Mouse (Mus musculus): ENCODE results near the gene D630023F18Rik. TPM values are rescaled to one million over a fixed set of nuclear protein-coding genes. Genes with fewer than 3 reads are reported as not detected.

Gene D630023F18Rik
- polyA plus RNA-seq (2015; fragmentation: Nextera tagmentation; extraction: Ambion mirVana), result 1.5 and 2.9 TPM in 2 replicates

DNA sequence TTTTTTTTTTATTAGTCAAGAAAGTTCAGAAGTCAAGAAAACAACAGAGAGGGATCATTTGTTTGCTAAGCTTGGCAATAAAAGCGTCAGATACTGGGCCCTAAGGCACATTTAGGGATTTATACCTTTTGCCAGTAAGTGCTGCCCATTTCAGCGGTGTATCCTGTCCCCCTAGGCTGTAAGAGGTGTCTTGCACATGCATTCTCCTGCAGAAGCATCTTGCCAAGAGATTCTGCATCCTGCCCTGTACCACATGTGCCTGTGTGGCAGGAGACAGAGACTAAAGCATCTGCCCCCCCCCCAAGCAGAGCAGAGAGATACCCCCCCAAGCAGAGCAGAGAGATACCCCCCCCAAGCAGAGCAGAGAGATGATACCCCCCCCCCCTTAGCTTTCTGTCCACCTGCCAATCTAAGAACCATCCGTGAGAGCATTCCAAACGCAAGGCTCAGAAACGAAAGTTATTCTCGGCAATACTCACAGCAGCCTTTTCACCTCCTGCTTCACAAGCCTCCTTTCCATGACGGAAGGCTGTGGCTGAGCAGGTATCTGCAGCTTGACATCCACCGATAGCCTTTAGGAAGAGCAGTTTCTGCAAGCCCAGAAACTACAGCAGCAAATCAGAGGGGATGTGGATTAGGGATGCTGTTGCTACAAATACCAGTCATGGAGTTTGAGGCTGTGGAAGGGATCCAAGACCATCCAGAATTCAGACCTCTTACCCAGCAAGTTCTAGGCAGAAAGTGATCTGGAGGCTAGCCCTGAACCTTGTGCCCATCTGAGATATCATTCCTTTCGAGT lies at the start of gene D630023F18Rik:
D630023F18Rik (minus strand) TSS at position 641 of the 799 bp plus-strand sequence.
- Histone ChIP-seq H3K4me1 (replicated peaks; ENCODE audit: control insufficient read depth, insufficient read depth, low read length) (no peaks in the 10 kb centered on the region), H3K4me2 (ENCODE audit: low read length) (peak within 1 kb of the TSS; percentile 52), H3K9ac (replicated peaks; ENCODE audit: low read depth, low read length) (no peak within 1 kb of the TSS), H3K27me3 (replicated peaks; ENCODE audit: control insufficient read depth, insufficient read depth, low read length) (no peaks in the 10 kb centered on the region), H3K9me3 (ENCODE audit: control insufficient read depth, low read length) (no peaks in the 10 kb centered on the region), H3K4me3 (replicated peaks; ENCODE audit: low read length) (peak within 1 kb of the TSS; percentile 32), H3K36me3 (ENCODE audit: control insufficient read depth, insufficient read depth) (no peaks in the 10 kb centered on the region), H3K27ac (ENCODE audit: low read length) (no peak within 1 kb of the TSS)
- WGBS, result 19% methylated on average over 9 of the region's 9 CpGs
- no peak for ATAC-seq

DNA sequence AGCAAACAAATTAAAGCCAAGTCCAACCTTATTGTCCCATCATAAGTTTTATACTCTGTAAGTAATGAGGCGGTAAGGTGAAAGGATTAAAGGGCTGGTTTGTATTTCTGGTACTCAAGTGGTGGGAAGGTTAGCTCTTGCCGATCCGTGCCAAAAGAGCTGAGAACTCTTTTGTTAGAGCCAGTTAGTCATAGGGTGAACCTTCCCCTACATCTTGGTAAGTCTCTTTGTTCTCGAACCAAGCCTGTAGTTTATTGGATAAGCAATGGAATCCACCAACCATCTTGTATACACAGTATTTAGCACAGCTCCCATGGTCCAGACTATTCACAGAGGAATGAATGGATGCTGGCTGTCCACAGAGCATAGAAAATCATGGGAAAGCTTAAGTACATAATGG lies 48.6 kb upstream of the D630023F18Rik start:
- no peak overlapping the region for H3K9ac ChIP-seq (replicated peaks; ENCODE audit: low read depth, low read length)
- no peak overlapping the region for H3K4me2 ChIP-seq (ENCODE audit: low read length)
- 18% methylated on average over 4 of the region's 4 CpGs for WGBS
- 0 out of 2 replicates have a peak, but pooled peaks have one; percentile 32 for ATAC-seq
- peaks cover 38% of the 10 kb centered on the region for H3K36me3 ChIP-seq (ENCODE audit: control insufficient read depth, insufficient read depth)
- no peaks in the 10 kb centered on the region for H3K27me3 ChIP-seq (replicated peaks; ENCODE audit: control insufficient read depth, insufficient read depth, low read length)
- H3K4me3 ChIP-seq (replicated peaks; ENCODE audit: low read length), result no peak overlapping the region
- peaks cover 23% of the 10 kb centered on the region for H3K4me1 ChIP-seq (replicated peaks; ENCODE audit: control insufficient read depth, insufficient read depth, low read length)
- H3K9me3 ChIP-seq (ENCODE audit: control insufficient read depth, low read length), result no peaks in the 10 kb centered on the region
- H3K27ac ChIP-seq (ENCODE audit: low read length), result no peak overlapping the region

DNA sequence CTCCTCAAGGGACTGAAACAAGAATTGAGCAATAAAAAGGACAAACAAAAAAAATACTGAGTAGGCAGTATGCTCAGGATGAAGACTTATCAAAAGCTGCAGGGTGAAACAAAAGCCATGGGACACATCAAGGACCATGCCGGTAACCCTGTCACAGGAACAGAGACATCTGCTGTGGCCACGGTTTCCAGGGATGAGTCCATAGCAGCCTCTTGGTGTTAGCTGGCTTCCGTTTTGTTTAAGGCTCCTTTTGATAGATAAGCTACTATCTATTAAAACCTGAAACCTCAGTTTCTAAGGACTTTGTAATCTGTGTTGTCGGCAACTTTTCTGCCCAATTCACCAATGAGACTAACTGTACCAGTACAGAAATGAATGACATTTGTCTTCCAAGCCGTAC lies 46.9 kb upstream of the D630023F18Rik start:
- 91% methylated on average over 5 of the region's 5 CpGs for WGBS
- no peaks in the 10 kb centered on the region for H3K27me3 ChIP-seq (replicated peaks; ENCODE audit: control insufficient read depth, insufficient read depth, low read length)
- H3K4me3 ChIP-seq (replicated peaks; ENCODE audit: low read length), result no peak overlapping the region
- H3K36me3 ChIP-seq (ENCODE audit: control insufficient read depth, insufficient read depth), result peaks cover 45% of the 10 kb centered on the region
- no peak overlapping the region for H3K4me2 ChIP-seq (ENCODE audit: low read length)
- no peak overlapping the region for H3K27ac ChIP-seq (ENCODE audit: low read length)
- H3K9me3 ChIP-seq (ENCODE audit: control insufficient read depth, low read length), result no peaks in the 10 kb centered on the region
- H3K4me1 ChIP-seq (replicated peaks; ENCODE audit: control insufficient read depth, insufficient read depth, low read length), result peaks cover 13% of the 10 kb centered on the region
- no peak overlapping the region for H3K9ac ChIP-seq (replicated peaks; ENCODE audit: low read depth, low read length)
- ATAC-seq, result no peak

DNA sequence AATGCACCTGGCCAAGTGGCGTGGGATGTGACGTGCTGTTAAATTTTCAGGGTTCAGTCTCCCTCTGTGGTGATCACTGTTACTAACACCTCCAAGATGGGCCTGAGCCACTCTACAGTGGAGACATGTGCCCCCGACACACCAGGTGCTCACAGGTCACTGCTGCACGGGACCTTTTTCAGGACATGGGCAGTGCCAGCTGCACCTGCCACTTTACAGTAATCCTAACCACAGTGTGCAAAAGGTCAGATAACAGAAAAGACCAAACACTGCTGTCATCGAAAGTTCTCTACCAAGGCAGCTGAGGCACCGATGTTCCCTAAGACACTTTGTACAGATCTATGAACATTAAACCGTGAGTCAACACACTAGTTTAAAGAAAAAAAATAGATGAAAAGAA lies 46.5 kb upstream of the D630023F18Rik start:
- WGBS, result 97% methylated on average over 7 of the region's 7 CpGs
- no peak overlapping the region for H3K27ac ChIP-seq (ENCODE audit: low read length)

DNA sequence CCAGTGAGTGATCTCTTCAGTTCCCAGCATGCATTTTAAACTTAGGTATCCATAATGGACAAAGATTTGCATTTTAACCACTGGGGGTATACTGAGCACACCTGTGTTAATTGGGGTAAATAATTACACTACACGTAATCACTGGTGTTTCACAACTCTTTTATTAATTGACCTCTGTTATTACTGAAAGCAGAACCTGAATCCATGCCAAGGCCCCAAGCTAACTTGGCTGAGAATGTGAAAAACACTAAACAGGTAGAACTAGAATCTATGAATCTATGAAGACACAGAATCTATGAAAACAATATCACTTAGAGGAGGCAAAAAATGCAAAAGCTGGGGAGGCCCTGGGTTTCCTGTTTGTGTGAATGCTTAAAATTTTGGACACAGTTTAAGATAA lies 44.5 kb upstream of the D630023F18Rik start:
- H3K27me3 ChIP-seq (replicated peaks; ENCODE audit: control insufficient read depth, insufficient read depth, low read length), result no peaks in the 10 kb centered on the region
- no peaks in the 10 kb centered on the region for H3K9me3 ChIP-seq (ENCODE audit: control insufficient read depth, low read length)
- no peak overlapping the region for H3K27ac ChIP-seq (ENCODE audit: low read length)
- H3K4me2 ChIP-seq (ENCODE audit: low read length), result no peak overlapping the region
- ATAC-seq, result no peak
- no peak overlapping the region for H3K4me3 ChIP-seq (replicated peaks; ENCODE audit: low read length)
- peaks cover 9% of the 10 kb centered on the region for H3K4me1 ChIP-seq (replicated peaks; ENCODE audit: control insufficient read depth, insufficient read depth, low read length)
- H3K36me3 ChIP-seq (ENCODE audit: control insufficient read depth, insufficient read depth), result peaks cover 65% of the 10 kb centered on the region
- H3K9ac ChIP-seq (replicated peaks; ENCODE audit: low read depth, low read length), result no peak overlapping the region
- WGBS, result 78% methylated on average over 1 of the region's 1 CpGs

More for the DNA sequence above, 46.5 kb upstream of the D630023F18Rik start:
- Histone ChIP-seq H3K36me3 (ENCODE audit: control insufficient read depth, insufficient read depth) (peaks cover 49% of the 10 kb centered on the region), H3K4me1 (replicated peaks; ENCODE audit: control insufficient read depth, insufficient read depth, low read length) (peaks cover 13% of the 10 kb centered on the region), H3K27me3 (replicated peaks; ENCODE audit: control insufficient read depth, insufficient read depth, low read length) (no peaks in the 10 kb centered on the region), H3K9ac (replicated peaks; ENCODE audit: low read depth, low read length) (no peak overlapping the region), H3K9me3 (ENCODE audit: control insufficient read depth, low read length) (no peaks in the 10 kb centered on the region), H3K4me2 (ENCODE audit: low read length) (no peak overlapping the region), H3K4me3 (replicated peaks; ENCODE audit: low read length) (no peak overlapping the region)
- ATAC-seq, result no peak

DNA sequence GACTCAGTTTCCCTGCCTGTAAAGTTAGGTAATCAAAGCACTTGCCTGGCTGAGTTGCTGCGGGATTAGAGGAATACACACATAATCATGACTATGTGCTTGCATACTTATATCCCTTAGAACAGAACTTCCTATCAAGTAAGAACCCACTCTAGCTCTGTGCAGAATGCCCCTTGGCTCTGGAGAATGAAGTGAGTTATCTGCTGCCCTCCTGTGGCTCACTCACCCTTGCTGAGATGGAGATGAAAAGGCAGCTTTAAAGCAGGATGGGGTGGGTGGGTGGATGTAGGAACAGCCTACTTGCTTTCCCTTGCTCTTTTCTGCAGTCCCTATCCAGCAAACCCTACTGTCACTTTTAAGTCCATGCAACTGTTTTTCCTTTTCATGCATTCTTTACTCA lies 39.2 kb upstream of the D630023F18Rik start:
- Histone ChIP-seq H3K4me3 (replicated peaks; ENCODE audit: low read length) (no peak overlapping the region), H3K9me3 (ENCODE audit: control insufficient read depth, low read length) (no peaks in the 10 kb centered on the region), H3K4me2 (ENCODE audit: low read length) (no peak overlapping the region), H3K27me3 (replicated peaks; ENCODE audit: control insufficient read depth, insufficient read depth, low read length) (no peaks in the 10 kb centered on the region), H3K9ac (replicated peaks; ENCODE audit: low read depth, low read length) (no peak overlapping the region), H3K4me1 (replicated peaks; ENCODE audit: control insufficient read depth, insufficient read depth, low read length) (no peaks in the 10 kb centered on the region), H3K36me3 (ENCODE audit: control insufficient read depth, insufficient read depth) (peaks cover 73% of the 10 kb centered on the region), H3K27ac (ENCODE audit: low read length) (no peak overlapping the region)
- no peak for ATAC-seq
- 100% methylated on average over 1 of the region's 1 CpGs for WGBS

DNA sequence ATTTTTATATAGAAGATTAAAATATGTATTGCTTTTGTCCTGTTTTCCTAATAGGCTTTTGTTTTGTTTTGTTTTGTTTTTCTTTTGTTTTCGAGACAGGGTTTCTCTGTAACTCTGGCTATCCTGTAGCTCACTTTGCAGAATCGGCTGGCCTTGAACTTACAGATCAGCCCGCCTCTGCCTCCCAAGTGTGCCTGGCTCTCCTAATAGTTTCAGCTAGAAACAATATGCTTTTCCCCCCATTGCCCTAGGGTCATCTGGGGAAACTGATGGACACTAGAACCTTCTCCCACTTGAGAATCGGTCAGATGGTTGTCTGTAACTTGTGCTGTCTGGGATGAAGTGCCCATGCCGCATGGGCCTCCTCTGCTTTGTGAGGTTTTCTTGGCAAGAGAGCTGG lies 33.1 kb upstream of the D630023F18Rik start:
- ATAC-seq, result no peak
- no peak overlapping the region for H3K9ac ChIP-seq (replicated peaks; ENCODE audit: low read depth, low read length)
- H3K36me3 ChIP-seq (ENCODE audit: control insufficient read depth, insufficient read depth), result peaks cover 27% of the 10 kb centered on the region
- H3K9me3 ChIP-seq (ENCODE audit: control insufficient read depth, low read length), result no peaks in the 10 kb centered on the region
- H3K27ac ChIP-seq (ENCODE audit: low read length), result no peak overlapping the region
- no peaks in the 10 kb centered on the region for H3K27me3 ChIP-seq (replicated peaks; ENCODE audit: control insufficient read depth, insufficient read depth, low read length)
- H3K4me3 ChIP-seq (replicated peaks; ENCODE audit: low read length), result no peak overlapping the region
- no peak overlapping the region for H3K4me2 ChIP-seq (ENCODE audit: low read length)
- H3K4me1 ChIP-seq (replicated peaks; ENCODE audit: control insufficient read depth, insufficient read depth, low read length), result no peaks in the 10 kb centered on the region
- WGBS, result 92% methylated on average over 5 of the region's 5 CpGs

DNA sequence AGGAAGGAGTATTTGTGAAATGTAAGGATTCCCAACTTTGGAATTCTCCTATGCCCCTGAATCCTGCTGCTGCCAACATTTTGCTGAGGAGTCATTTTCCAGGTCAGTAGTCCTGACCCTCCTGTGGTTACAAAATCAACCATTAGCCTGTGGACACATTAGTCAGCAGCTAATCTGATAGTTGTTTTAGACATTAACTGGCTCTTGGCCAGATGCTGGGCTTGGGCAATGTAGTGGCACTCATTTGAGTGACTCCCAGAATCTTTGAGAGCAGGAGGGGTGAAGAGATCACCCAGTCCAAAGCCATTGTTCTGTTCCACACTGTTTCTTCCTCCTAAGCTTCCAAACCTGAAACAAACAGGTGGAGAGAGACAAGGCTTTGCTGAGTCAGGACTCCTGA lies 31.8 kb upstream of the D630023F18Rik start:
- Histone ChIP-seq H3K27me3 (replicated peaks; ENCODE audit: control insufficient read depth, insufficient read depth, low read length) (no peaks in the 10 kb centered on the region), H3K9ac (replicated peaks; ENCODE audit: low read depth, low read length) (no peak overlapping the region), H3K4me1 (replicated peaks; ENCODE audit: control insufficient read depth, insufficient read depth, low read length) (no peaks in the 10 kb centered on the region), H3K4me2 (ENCODE audit: low read length) (no peak overlapping the region), H3K9me3 (ENCODE audit: control insufficient read depth, low read length) (no peaks in the 10 kb centered on the region), H3K36me3 (ENCODE audit: control insufficient read depth, insufficient read depth) (peaks cover 15% of the 10 kb centered on the region), H3K4me3 (replicated peaks; ENCODE audit: low read length) (no peak overlapping the region), H3K27ac (ENCODE audit: low read length) (no peak overlapping the region)
- ATAC-seq, result no peak

DNA sequence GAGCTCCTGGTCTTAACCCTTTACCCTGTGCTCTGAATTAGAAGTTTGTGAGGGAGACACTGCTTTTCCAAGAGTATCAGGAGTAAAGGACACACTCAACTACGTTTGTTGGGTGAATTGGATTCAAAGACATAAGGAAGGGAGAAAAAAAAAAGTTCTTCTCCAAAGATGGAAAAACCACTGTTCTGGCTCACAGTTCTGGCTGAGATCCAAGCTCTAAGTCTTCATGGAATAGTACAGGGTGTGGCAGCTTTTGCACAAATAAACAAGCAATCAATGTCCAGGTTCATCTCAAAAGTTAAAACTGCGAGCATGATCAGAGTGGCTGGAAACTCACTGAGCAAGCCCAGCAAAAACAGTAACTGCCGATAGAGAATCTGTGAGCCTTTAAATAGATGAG lies 25.0 kb upstream of the D630023F18Rik start:
- WGBS, result 85% methylated on average over 3 of the region's 3 CpGs
- Histone ChIP-seq H3K4me3 (replicated peaks; ENCODE audit: low read length) (no peak overlapping the region), H3K4me2 (ENCODE audit: low read length) (no peak overlapping the region), H3K9me3 (ENCODE audit: control insufficient read depth, low read length) (no peaks in the 10 kb centered on the region), H3K27me3 (replicated peaks; ENCODE audit: control insufficient read depth, insufficient read depth, low read length) (no peaks in the 10 kb centered on the region), H3K9ac (replicated peaks; ENCODE audit: low read depth, low read length) (no peak overlapping the region), H3K36me3 (ENCODE audit: control insufficient read depth, insufficient read depth) (no peaks in the 10 kb centered on the region), H3K27ac (ENCODE audit: low read length) (no peak overlapping the region), H3K4me1 (replicated peaks; ENCODE audit: control insufficient read depth, insufficient read depth, low read length) (no peaks in the 10 kb centered on the region)
- no peak for ATAC-seq
